Mouse (Mus musculus): Measurements from ENCODE around the gene Shroom3.

Gene Shroom3

GRCm38 (mm10) chr5:92760542-92760941 lies 77.3 kb downstream of the Shroom3 start:
- Histone ChIP-seq H3K36me3 (ENCODE audit: control insufficient read depth, insufficient read depth, low read length, poor library complexity, severe bottlenecking) (no peaks in the 10 kb centered on the region), H3K27me3 (ENCODE audit: control insufficient read depth, insufficient read depth, low read length, poor library complexity, severe bottlenecking) (no peaks in the 10 kb centered on the region)
- no peak for DNase-seq (ENCODE audit: low read depth, low spot score)

- Histone ChIP-seq H3K36me3 (ENCODE audit: control insufficient read depth, insufficient read depth, low read length, poor library complexity, severe bottlenecking) (no peaks in the 10 kb centered on the region), H3K27me3 (ENCODE audit: control insufficient read depth, insufficient read depth, low read length, poor library complexity, severe bottlenecking) (no peaks in the 10 kb centered on the region)
- DNase-seq (ENCODE audit: low read depth, low spot score), result no peak
Observed at GRCm38 (mm10) chr5:92761615-92762353, 78.5 kb downstream of the Shroom3 start.

DNA sequence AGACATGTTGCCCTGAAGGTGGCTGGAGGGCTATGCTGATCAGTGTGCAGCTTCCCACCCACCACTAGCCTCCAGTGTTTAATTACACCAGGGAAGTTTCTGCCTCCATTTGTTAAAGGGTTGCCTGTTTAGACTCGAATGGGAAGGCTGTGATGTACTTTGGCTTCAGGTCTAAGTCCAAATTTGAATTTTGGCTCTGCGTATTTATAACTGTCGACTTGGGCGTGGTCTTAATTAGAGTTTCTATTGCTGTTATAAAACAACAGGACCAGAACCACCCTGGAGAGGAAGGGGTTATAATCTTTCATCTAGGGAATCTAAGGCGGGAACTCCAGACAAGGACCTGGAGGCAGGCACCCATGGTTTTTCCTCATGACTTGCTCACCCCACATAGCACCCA lies 79.2 kb downstream of the Shroom3 start:
- no peaks in the 10 kb centered on the region for H3K27me3 ChIP-seq (ENCODE audit: control insufficient read depth, insufficient read depth, low read length, poor library complexity, severe bottlenecking)
- no peaks in the 10 kb centered on the region for H3K36me3 ChIP-seq (ENCODE audit: control insufficient read depth, insufficient read depth, low read length, poor library complexity, severe bottlenecking)
- no peak for DNase-seq (ENCODE audit: low read depth, low spot score)

GRCm38 (mm10) chr5:92763546-92763952 lies 80.3 kb downstream of the Shroom3 start:
- no peaks in the 10 kb centered on the region for H3K36me3 ChIP-seq (ENCODE audit: control insufficient read depth, insufficient read depth, low read length, poor library complexity, severe bottlenecking)
- H3K27me3 ChIP-seq (ENCODE audit: control insufficient read depth, insufficient read depth, low read length, poor library complexity, severe bottlenecking), result no peaks in the 10 kb centered on the region
- DNase-seq (ENCODE audit: low read depth, low spot score), result no peak

DNA sequence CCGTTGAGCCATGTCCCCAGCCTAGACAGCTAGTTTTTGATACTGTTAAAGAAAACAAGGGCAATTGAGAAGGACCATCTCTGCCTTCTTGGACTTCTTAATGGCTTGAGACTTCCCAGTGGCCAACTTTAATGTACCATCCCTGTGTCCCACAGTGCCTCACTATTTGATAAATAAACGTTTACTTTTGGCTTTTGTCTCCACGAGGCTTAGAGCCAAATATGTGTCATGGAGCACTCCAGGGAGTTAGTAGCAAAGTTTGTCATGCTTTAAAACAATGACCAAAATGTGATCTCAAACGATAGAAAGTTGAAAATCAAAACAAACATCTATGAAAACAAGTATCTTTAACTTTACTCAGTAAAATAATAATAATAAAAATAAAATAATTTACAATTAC lies 83.1 kb downstream of the Shroom3 start:
- no peaks in the 10 kb centered on the region for H3K27me3 ChIP-seq (ENCODE audit: control insufficient read depth, insufficient read depth, low read length, poor library complexity, severe bottlenecking)
- DNase-seq (ENCODE audit: low read depth, low spot score), result no peak
- H3K36me3 ChIP-seq (ENCODE audit: control insufficient read depth, insufficient read depth, low read length, poor library complexity, severe bottlenecking), result no peaks in the 10 kb centered on the region

DNA sequence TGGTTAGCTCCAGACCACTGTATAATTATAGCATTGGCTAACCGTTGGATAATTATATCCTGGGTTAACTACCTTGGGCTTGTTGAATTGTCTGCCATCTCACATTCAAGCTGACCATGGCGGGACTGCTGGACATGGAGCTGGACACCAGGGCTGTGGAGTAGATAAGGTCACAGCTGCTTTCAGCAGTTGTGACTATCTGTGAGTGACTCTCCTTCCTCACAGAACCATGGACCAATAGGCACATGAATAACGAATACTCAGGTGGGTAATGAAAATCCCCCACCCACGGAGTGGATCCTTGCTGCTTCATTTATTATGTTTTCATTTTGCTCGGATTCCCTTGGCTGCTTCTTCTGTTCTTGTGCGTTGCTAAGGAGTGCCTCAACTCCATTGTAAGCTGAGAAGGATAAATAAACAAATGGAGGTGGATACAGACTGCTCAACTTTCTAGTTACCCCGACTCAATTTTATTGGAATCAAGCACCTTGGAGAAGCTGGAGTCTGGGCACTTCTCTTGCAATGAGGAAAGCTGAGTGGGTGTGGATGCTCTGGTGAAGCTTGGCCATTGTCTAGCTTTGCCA lies 84.1 kb downstream of the Shroom3 start:
- no peak for DNase-seq (ENCODE audit: low read depth, low spot score)

GRCm38 (mm10) chr5:92767857-92768291 lies 84.6 kb downstream of the Shroom3 start:
- Histone ChIP-seq H3K27me3 (ENCODE audit: control insufficient read depth, insufficient read depth, low read length, poor library complexity, severe bottlenecking) (no peaks in the 10 kb centered on the region), H3K36me3 (ENCODE audit: control insufficient read depth, insufficient read depth, low read length, poor library complexity, severe bottlenecking) (no peaks in the 10 kb centered on the region)
- no peak for DNase-seq (ENCODE audit: low read depth, low spot score)

More for the DNA sequence above, 84.1 kb downstream of the Shroom3 start:
- no peaks in the 10 kb centered on the region for H3K27me3 ChIP-seq (ENCODE audit: control insufficient read depth, insufficient read depth, low read length, poor library complexity, severe bottlenecking)
- H3K36me3 ChIP-seq (ENCODE audit: control insufficient read depth, insufficient read depth, low read length, poor library complexity, severe bottlenecking), result no peaks in the 10 kb centered on the region

GRCm38 (mm10) chr5:92773821-92774220 lies 90.6 kb downstream of the Shroom3 start:
- Histone ChIP-seq H3K36me3 (ENCODE audit: control insufficient read depth, insufficient read depth, low read length, poor library complexity, severe bottlenecking) (no peaks in the 10 kb centered on the region), H3K27me3 (ENCODE audit: control insufficient read depth, insufficient read depth, low read length, poor library complexity, severe bottlenecking) (no peaks in the 10 kb centered on the region)
- no peak for DNase-seq (ENCODE audit: low read depth, low spot score)

GRCm38 (mm10) chr5:92774419-92774818 lies 91.2 kb downstream of the Shroom3 start:
- no peak for DNase-seq (ENCODE audit: low read depth, low spot score)
- H3K36me3 ChIP-seq (ENCODE audit: control insufficient read depth, insufficient read depth, low read length, poor library complexity, severe bottlenecking), result no peaks in the 10 kb centered on the region
- H3K27me3 ChIP-seq (ENCODE audit: control insufficient read depth, insufficient read depth, low read length, poor library complexity, severe bottlenecking), result no peaks in the 10 kb centered on the region

GRCm38 (mm10) chr5:92774893-92775292 lies 91.7 kb downstream of the Shroom3 start:
- Histone ChIP-seq H3K27me3 (ENCODE audit: control insufficient read depth, insufficient read depth, low read length, poor library complexity, severe bottlenecking) (no peaks in the 10 kb centered on the region), H3K36me3 (ENCODE audit: control insufficient read depth, insufficient read depth, low read length, poor library complexity, severe bottlenecking) (no peaks in the 10 kb centered on the region)
- no peak for DNase-seq (ENCODE audit: low read depth, low spot score)

- H3K36me3 ChIP-seq (ENCODE audit: control insufficient read depth, insufficient read depth, low read length, poor library complexity, severe bottlenecking), result no peaks in the 10 kb centered on the region
- H3K27me3 ChIP-seq (ENCODE audit: control insufficient read depth, insufficient read depth, low read length, poor library complexity, severe bottlenecking), result no peaks in the 10 kb centered on the region
- no peak for DNase-seq (ENCODE audit: low read depth, low spot score)
Observed at GRCm38 (mm10) chr5:92778395-92778794, 95.2 kb downstream of the Shroom3 start.

DNA sequence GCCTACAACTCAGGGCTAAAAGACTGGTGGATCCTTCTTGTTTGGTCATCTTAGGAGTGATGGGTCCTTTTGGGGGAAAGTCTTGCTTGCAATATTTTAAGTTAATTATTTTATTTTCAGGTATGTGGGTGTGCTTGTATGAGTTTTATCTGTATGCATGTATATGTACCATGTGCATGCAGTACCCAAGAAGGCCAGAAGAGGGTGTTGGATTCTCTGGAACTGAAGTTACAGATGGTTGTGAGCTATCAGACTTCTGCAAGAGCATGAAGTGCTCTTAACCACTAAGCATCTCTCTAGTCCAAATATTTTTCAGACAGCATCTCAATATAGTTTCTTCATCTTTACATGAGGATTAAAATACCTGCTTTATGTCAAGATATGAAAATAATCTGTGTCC lies 97.8 kb downstream of the Shroom3 start:
- DNase-seq (ENCODE audit: low read depth, low spot score), result no peak
- Histone ChIP-seq H3K36me3 (ENCODE audit: control insufficient read depth, insufficient read depth, low read length, poor library complexity, severe bottlenecking) (no peaks in the 10 kb centered on the region), H3K27me3 (ENCODE audit: control insufficient read depth, insufficient read depth, low read length, poor library complexity, severe bottlenecking) (no peaks in the 10 kb centered on the region)

DNA sequence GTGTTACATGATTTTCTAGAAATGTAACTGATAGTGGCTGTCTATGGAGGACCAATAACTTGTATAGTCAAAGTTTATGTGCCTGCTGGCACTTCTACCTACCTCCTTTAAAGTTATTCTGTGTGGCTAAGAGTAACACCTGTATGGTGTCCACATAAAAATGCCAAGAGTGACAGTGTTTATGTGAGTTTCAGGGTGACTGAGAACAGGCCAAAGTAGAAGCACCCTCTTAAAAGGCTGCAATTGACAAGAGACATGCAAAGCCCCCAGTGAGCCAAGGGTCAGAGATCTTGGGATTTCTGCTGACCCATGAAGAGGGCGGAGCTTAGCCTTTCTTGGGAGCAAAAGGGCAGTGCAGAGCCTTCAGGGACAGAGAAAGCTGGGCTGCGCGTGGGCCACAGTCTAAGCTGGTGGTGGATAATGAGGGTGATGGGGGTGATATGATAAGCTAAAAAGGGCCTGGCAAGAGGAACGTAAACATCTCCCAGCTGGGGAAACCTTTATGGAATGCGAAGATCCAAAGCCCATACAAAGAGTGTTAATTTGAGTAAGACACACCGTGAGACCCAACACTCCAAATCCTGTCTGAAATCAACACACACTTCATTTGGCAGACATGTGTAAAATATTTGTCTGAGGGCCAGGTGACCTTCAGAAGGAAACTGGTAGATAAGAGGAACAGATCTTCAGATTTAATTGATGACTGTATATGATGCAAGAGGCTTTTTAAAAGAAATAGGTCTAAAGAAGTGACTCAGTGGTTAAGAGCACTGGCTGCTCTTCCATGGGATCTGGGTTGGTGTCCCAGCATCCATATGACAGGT lies 101.0 kb downstream of the Shroom3 start:
- no peaks in the 10 kb centered on the region for H3K36me3 ChIP-seq (ENCODE audit: control insufficient read depth, insufficient read depth, low read length, poor library complexity, severe bottlenecking)
- no peak for DNase-seq (ENCODE audit: low read depth, low spot score)
- no peaks in the 10 kb centered on the region for H3K27me3 ChIP-seq (ENCODE audit: control insufficient read depth, insufficient read depth, low read length, poor library complexity, severe bottlenecking)

GRCm38 (mm10) chr5:92785870-92786436 lies 102.7 kb downstream of the Shroom3 start:
- Histone ChIP-seq H3K36me3 (ENCODE audit: control insufficient read depth, insufficient read depth, low read length, poor library complexity, severe bottlenecking) (no peaks in the 10 kb centered on the region), H3K27me3 (ENCODE audit: control insufficient read depth, insufficient read depth, low read length, poor library complexity, severe bottlenecking) (no peaks in the 10 kb centered on the region)
- no peak for DNase-seq (ENCODE audit: low read depth, low spot score)

DNA sequence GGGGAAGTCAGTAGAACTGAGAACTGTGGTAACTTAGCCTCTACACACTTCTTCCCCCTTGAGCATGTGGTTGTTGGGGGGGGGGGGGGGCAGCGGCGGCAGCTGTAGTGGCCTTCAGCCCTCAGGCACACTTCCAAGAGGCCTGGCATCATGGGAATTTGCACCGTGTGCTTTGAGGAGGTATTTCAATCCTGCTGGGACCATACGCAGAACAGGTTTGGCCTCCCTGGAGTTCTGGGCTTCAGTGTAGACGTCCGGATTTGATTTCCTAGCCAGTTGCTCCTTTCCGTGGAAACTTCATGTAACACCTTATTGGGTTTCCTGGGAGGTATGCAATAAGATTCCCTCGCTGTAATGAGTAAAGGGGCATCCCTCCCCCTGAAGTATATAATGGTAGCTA lies 105.8 kb downstream of the Shroom3 start:
- Histone ChIP-seq H3K27me3 (ENCODE audit: control insufficient read depth, insufficient read depth, low read length, poor library complexity, severe bottlenecking) (no peaks in the 10 kb centered on the region), H3K36me3 (ENCODE audit: control insufficient read depth, insufficient read depth, low read length, poor library complexity, severe bottlenecking) (no peaks in the 10 kb centered on the region)
- DNase-seq (ENCODE audit: low read depth, low spot score), result no peak
